Mouse (Mus musculus): ENCODE measurements around the gene Ier5. TPM values are rescaled to one million over a fixed set of nuclear protein-coding genes. Genes with fewer than 3 reads are reported as not detected.

The Ier5 gene
- total and polyA plus RNA-seq, 3 experiments, result 7.2 to 7.4 TPM; not detected in 1

Other genes starting within 250 kb of the Ier5 start
- 0.07 TPM in 1 of 2 replicates, not detected in the other for gene Cacna1e, start 215.1 kb downstream of the Ier5 start, total RNA-seq (2012; rRNA removed)
- gene Cacna1e, start 215.1 kb downstream of the Ier5 start, polyA plus RNA-seq (2012; ENCODE audit: insufficient read depth in 1 of 2, insufficient read length in 2 of 2, low read depth in 1 of 2, low replicate concordance in 2 of 2, missing spikeins in 1 of 2), result not detected
- gene Mr1, start 47.2 kb upstream of the Ier5 start, total RNA-seq (2012; rRNA removed), result 1.8 and 2.0 TPM in 2 replicates
- gene Mr1, start 47.2 kb upstream of the Ier5 start, polyA plus RNA-seq (2012; ENCODE audit: insufficient read depth in 1 of 2, insufficient read length in 2 of 2, low read depth in 1 of 2, low replicate concordance in 2 of 2, missing spikeins in 1 of 2), result 1 to 10 TPM in 1 of 2 experiments, not detected in 1; 3.9 TPM
- gene Stx6, start 59.1 kb upstream of the Ier5 start, total RNA-seq (2012; rRNA removed), result 16.7 and 18.1 TPM in 2 replicates
- 10 to 100 TPM in 1 of 2 experiments, not detected in 1; 38.4 TPM for gene Stx6, start 59.1 kb upstream of the Ier5 start, polyA plus RNA-seq (2012; ENCODE audit: insufficient read depth in 1 of 2, insufficient read length in 2 of 2, low read depth in 1 of 2, low replicate concordance in 2 of 2, missing spikeins in 1 of 2)
- 0.10 and 0.12 TPM in 2 replicates for gene BC034090, start 144.8 kb upstream of the Ier5 start, total RNA-seq (2012; rRNA removed)
- under 1 TPM in 1 of 2 experiments, not detected in 1; 0.28 TPM for gene BC034090, start 144.8 kb upstream of the Ier5 start, polyA plus RNA-seq (2012; ENCODE audit: insufficient read depth in 1 of 2, insufficient read length in 2 of 2, low read depth in 1 of 2, low replicate concordance in 2 of 2, missing spikeins in 1 of 2)

Data from MEL (cell line).